Mouse (Mus musculus): ENCODE data around the gene Rps19.
"Not testable (repeated sequence)": the region's sequence is repeated elsewhere in the genome, so short reads cannot be mapped to it uniquely, and the experiment has no call there.

The Rps19 gene

GRCm38 (mm10) chr7:24883896-24884692, at the start of gene Rps19:
Rps19 (plus strand) TSS chr7:24884371.
- DNase-seq (ENCODE audit: low spot score): peak; percentile 99

DNA sequence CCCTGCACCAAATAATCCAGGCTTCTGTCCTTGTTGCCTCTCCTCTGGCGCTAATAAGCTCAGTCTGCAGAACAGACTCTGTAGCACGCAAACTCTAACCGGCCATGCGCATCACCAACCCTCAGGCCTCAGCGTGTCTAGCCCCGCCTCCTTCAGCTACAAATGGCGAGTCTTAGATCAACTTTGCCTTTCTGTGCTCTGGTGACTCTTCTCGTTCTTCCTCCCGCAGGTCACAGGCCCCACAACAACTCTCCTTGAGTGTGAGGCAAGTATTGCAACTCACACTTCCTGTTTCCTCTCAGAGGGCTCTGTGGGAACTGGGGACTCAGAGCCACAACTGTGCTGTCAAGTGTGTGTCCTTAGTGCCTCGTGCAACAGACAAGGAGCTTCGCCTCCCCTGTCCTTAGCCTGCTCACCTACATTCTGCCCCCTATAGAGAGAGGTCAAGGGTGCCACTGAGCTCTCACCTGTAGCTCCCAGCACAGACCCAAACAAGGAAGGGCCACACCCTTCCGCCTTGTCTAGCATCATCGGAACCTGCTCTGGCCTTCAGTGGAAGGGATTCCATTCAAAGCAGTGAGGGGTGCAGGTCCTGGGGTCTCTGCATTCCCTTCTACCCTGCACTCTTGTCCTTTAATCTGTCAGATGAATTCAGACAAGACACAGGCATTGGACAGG, 45.3 kb upstream of the Rps19 start:
- peak; percentile 8 for DNase-seq (ENCODE audit: low spot score)

DNA sequence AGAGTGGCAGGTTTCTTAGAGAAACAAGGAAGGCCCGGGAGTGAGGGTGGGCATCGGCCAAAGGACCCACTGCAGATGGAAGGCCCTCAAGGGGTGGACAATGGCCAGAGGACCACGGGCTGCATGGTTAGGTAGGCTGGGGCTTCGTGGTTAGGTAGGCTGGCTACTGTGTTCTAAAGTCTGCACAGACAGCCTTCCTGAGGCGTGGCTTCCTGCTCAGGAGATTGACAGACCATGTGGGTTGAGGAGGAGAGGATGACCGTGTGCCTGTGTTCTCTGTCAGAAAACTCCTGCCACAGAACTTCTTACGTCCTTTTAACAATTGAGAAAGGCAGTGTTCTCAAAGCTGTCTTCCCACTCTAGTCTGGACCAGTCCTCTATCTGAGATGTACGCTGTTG, 44.8 kb upstream of the Rps19 start:
- DNase-seq (ENCODE audit: low spot score): no peak

DNA sequence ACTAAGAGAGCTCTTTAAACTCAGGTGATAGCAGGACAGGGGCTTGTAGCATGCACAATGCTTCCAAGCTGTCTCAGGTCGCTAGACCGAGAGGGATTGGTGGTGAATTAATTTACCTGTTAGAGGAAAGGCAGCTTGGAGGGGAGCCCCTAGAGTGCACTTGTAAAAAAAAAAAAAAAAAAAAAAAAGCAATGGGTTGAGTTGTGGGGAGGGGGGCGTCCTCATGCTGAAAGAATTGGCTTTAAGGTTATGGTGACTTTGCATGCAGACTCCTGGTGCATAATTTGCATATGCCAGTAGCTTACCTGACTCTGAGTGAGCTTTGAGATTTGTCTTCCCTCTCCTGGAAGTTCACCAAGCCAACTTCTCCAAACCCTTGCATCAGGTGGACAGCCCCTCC, 43.8 kb upstream of the Rps19 start:
- DNase-seq (ENCODE audit: low spot score): no peak

- DNase-seq (ENCODE audit: low spot score): no peak
These were observed 43.2 kb upstream of the Rps19 start for GRCm38 (mm10) chr7:24841009-24841408.

- DNase-seq (ENCODE audit: low spot score): no peak
These were observed 40.0 kb upstream of the Rps19 start for GRCm38 (mm10) chr7:24844144-24844543.

DNA sequence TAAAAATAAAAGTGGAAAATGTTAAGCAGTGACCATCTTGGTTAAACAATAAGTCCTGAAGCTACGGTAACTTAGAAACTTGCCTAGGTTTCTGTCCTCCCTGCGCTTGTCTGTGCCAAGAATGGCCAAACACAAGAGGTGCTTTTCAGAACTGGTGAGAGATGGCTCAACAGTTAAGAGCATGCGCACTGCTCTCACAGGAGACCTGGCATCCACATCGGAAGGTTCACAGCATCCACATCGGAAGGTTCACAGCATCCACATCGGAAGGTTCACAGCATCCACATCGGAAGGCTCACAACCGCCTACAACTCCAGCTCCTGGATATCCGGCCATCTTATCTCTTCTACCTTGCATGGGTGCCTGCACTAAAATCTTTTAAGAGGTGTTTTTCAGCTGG, 39.0 kb upstream of the Rps19 start:
- no peak for DNase-seq (ENCODE audit: low spot score)

DNA sequence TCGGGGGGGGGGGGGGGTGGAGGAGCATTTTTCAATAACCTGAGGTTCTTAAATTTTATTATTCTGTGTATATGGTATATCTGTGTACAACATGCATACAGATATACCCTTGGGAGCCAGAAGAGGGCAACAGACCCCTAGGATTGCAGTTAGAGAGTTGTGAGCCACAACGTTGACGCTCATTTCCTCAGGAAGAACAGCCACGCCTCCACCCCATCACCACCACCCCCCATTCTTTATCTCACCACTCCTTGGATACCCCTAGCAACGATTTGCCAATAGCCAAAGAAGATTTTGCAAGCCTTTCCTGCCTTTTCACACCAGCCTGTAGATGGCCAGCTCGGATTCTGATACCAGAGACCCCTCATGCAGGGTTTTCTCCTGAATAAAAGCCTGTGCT, 38.5 kb upstream of the Rps19 start:
- DNase-seq (ENCODE audit: low spot score): no peak

DNA sequence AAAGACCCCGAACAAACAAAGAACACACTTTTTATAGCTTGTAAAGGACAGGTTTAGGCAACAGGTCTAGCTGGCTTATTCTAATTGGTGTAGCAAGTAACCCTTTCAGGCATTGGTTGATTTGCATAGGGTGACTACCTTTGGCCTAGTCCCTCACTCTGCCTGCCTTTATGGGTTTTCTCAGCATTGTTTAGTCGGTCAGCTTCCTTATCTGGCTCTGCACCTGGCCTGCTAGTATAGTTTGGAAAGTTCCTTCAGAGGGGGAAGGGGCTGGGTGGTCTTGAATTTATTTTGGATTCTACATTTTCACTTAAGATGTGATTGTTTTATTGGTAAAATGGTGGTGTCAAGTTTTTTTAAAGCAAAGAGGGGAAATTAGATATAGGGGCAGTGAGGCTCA, 37.6 kb upstream of the Rps19 start:
- DNase-seq (ENCODE audit: low spot score): not testable (repeated sequence)

GRCm38 (mm10) chr7:24850162-24850561, 34.0 kb upstream of the Rps19 start:
- no peak for DNase-seq (ENCODE audit: low spot score)

- peak; percentile 26 for DNase-seq (ENCODE audit: low spot score)
These were observed 33.3 kb upstream of the Rps19 start for GRCm38 (mm10) chr7:24850899-24851303.

GRCm38 (mm10) chr7:24851596-24852325, 32.4 kb upstream of the Rps19 start:
- DNase-seq (ENCODE audit: low spot score): no peak

GRCm38 (mm10) chr7:24852557-24853232, 31.5 kb upstream of the Rps19 start:
- no peak for DNase-seq (ENCODE audit: low spot score)

- DNase-seq (ENCODE audit: low spot score): no peak
These were observed 31.0 kb upstream of the Rps19 start for GRCm38 (mm10) chr7:24853233-24853563.

DNA sequence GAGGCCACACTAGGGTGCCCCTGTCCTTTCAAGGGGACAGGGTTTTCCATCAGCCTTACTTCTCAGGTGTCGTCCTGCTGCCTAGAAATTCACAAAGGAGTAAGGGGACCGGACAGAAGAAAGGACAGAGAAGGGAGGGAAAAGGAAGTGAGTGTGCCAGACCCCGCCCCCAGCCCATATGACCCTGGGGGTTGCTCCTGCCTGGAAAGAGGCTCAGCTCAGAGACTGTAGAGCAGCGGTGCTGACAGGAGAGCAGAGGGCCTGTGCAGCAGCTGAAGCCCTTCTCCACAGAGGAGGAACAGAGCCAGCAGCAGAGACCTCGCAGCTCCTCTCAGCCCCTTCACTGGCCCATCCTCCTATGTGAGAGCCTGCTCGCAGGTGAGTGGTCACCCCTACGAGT, 30.5 kb upstream of the Rps19 start:
- DNase-seq (ENCODE audit: low spot score): no peak

- no peak for DNase-seq (ENCODE audit: low spot score)
These were observed 27.6 kb upstream of the Rps19 start for GRCm38 (mm10) chr7:24856460-24857120.

DNA sequence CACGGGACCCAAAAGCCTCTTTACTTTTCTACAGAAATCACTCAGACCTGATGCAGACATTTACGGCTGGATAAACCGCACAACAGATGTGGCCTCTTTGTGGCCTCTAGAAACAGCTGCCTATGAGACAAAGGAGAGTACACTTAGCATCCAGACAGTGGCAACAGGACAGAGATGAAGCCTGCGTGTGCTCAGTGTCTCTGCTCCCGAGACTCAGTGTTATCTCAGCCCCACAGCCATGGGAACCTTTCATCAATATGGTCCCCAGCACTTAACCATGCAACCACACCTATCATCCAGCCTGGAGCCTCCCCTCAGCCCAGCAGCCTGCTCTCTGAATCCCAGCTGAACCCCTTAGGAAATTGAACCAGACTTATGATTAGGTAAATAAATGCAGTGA, 24.9 kb upstream of the Rps19 start:
- DNase-seq (ENCODE audit: low spot score): no peak

GRCm38 (mm10) chr7:24861913-24862312, 22.3 kb upstream of the Rps19 start, which contains the start of gene Gm9844:
Gm9844 (plus strand) TSS chr7:24862213.
- no peak for DNase-seq (ENCODE audit: low spot score)

DNA sequence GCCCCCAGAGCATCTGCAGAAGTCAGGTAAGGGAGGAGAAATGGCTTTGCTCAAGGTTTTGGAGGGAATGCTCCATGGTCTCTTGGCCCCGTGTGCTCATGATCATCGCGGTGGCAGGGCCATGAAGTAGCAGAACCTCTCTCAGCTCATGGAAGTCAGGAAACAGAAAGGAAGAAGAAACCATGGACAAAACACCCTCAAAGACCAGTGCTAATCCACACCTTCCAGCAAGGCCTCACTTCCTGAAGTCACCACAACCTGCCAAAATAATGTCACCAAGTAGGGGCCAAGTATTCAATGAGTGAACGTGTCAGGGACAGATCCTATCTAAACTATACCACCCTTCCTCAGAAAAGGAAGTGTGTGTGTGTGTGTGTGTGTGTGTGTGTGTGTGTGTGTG, 21.3 kb upstream of the Rps19 start:
- no peak for DNase-seq (ENCODE audit: low spot score)

DNA sequence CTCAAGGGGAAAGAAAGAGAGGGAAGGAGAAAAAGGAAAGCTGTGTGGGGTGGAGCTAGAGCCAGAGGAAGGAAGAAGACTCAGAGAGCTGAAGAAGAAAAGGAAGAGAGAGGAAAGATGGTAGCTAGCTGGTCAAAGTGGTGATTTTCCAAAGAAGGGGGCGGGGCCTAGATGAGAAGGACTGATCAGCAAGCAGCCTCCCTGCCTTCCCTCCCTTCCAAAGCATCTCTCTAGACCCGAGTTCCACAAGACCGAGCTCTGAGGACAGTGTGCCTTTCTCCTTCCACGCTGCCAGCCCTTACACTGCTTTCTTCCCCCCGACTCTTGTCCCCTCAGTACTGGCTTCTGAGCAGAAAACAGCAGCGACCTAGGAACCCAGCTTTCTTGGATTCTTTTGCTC, 20.0 kb upstream of the Rps19 start:
- DNase-seq (ENCODE audit: low spot score): no peak

GRCm38 (mm10) chr7:24869080-24869479, 15.1 kb upstream of the Rps19 start:
- DNase-seq (ENCODE audit: low spot score): no peak
